Mouse (Mus musculus): ENCODE measurements around the gene Col6a4. TPM values are rescaled to one million over a fixed set of nuclear protein-coding genes. Genes with fewer than 3 reads are reported as not detected.

The Col6a4 gene
- polyA plus RNA-seq, 1 experiment from 2014 or later = 0.25 TPM

GRCm38 (mm10) chr9:106073956-106074355 lies 22.6 kb downstream of the Col6a4 start:
- Histone ChIP-seq H3K9ac (replicated peaks) (no peak overlapping the region), H3K4me1 (replicated peaks) (no peaks in the 10 kb centered on the region), H3K9me3 (no peaks in the 10 kb centered on the region), H3K4me3 (replicated peaks) (no peak overlapping the region), H3K36me3 (no peaks in the 10 kb centered on the region), H3K27me3 (peaks cover 2% of the 10 kb centered on the region), H3K4me2 (no peak overlapping the region), H3K27ac (no peak overlapping the region)
- 75% methylated on average over 4 of the region's 4 CpGs for WGBS
- no peak for ATAC-seq (ENCODE audit: insufficient number of reproducible peaks, insufficient read depth, low FRiP score, low TSS enrichment, low read depth)

GRCm38 (mm10) chr9:106071651-106072050 lies 24.9 kb downstream of the Col6a4 start:
- H3K4me2 ChIP-seq = no peak overlapping the region
- H3K36me3 ChIP-seq = no peaks in the 10 kb centered on the region
- 64% methylated on average over 6 of the region's 6 CpGs for WGBS
- no peak overlapping the region for H3K9ac ChIP-seq (replicated peaks)
- no peak for ATAC-seq (ENCODE audit: insufficient number of reproducible peaks, insufficient read depth, low FRiP score, low TSS enrichment, low read depth)
- H3K9me3 ChIP-seq = no peaks in the 10 kb centered on the region
- no peak overlapping the region for H3K4me3 ChIP-seq (replicated peaks)
- H3K27me3 ChIP-seq = peaks cover 2% of the 10 kb centered on the region
- H3K4me1 ChIP-seq (replicated peaks) = no peaks in the 10 kb centered on the region
- H3K27ac ChIP-seq = no peak overlapping the region

GRCm38 (mm10) chr9:106053446-106053845 lies 43.1 kb downstream of the Col6a4 start:
- Histone ChIP-seq H3K9me3 (no peaks in the 10 kb centered on the region), H3K9ac (replicated peaks) (no peak overlapping the region), H3K4me3 (replicated peaks) (no peak overlapping the region), H3K27me3 (no peaks in the 10 kb centered on the region), H3K4me1 (replicated peaks) (no peaks in the 10 kb centered on the region), H3K27ac (no peak overlapping the region), H3K4me2 (no peak overlapping the region), H3K36me3 (no peaks in the 10 kb centered on the region)
- 95% methylated on average over 4 of the region's 4 CpGs for WGBS
- no peak for ATAC-seq (ENCODE audit: insufficient number of reproducible peaks, insufficient read depth, low FRiP score, low TSS enrichment, low read depth)

GRCm38 (mm10) chr9:106043921-106044503 lies 52.6 kb downstream of the Col6a4 start:
- ATAC-seq (ENCODE audit: insufficient number of reproducible peaks, insufficient read depth, low FRiP score, low TSS enrichment, low read depth) = no peak
- WGBS = 87% methylated on average over 9 of the region's 9 CpGs
- Histone ChIP-seq H3K27me3 (no peaks in the 10 kb centered on the region), H3K4me3 (replicated peaks) (no peak overlapping the region), H3K27ac (no peak overlapping the region), H3K36me3 (no peaks in the 10 kb centered on the region), H3K9me3 (no peaks in the 10 kb centered on the region), H3K4me2 (no peak overlapping the region), H3K4me1 (replicated peaks) (no peaks in the 10 kb centered on the region), H3K9ac (replicated peaks) (no peak overlapping the region)

- no peaks in the 10 kb centered on the region for H3K4me1 ChIP-seq (replicated peaks)
- ATAC-seq (ENCODE audit: insufficient number of reproducible peaks, insufficient read depth, low FRiP score, low TSS enrichment, low read depth) = no peak
- no peaks in the 10 kb centered on the region for H3K27me3 ChIP-seq
- 74% methylated on average over 8 of the region's 8 CpGs for WGBS
- no peak overlapping the region for H3K4me2 ChIP-seq
- H3K4me3 ChIP-seq (replicated peaks) = no peak overlapping the region
- no peaks in the 10 kb centered on the region for H3K9me3 ChIP-seq
- no peaks in the 10 kb centered on the region for H3K36me3 ChIP-seq
- no peak overlapping the region for H3K27ac ChIP-seq
- no peak overlapping the region for H3K9ac ChIP-seq (replicated peaks)
Observed at GRCm38 (mm10) chr9:106039915-106040659, 56.5 kb downstream of the Col6a4 start.

- no peak for ATAC-seq (ENCODE audit: insufficient number of reproducible peaks, insufficient read depth, low FRiP score, low TSS enrichment, low read depth)
Observed at GRCm38 (mm10) chr9:106039276-106039675, 57.3 kb downstream of the Col6a4 start.

GRCm38 (mm10) chr9:106038865-106039264 lies 57.7 kb downstream of the Col6a4 start:
- 0 out of 2 replicates have a peak, but pooled peaks have one; percentile 52 for ATAC-seq (ENCODE audit: insufficient number of reproducible peaks, insufficient read depth, low FRiP score, low TSS enrichment, low read depth)

More at GRCm38 (mm10) chr9:106039276-106039675, 57.3 kb downstream of the Col6a4 start:
- Histone ChIP-seq H3K9ac (replicated peaks) (no peak overlapping the region), H3K9me3 (no peaks in the 10 kb centered on the region), H3K36me3 (no peaks in the 10 kb centered on the region), H3K4me2 (no peak overlapping the region), H3K27me3 (no peaks in the 10 kb centered on the region), H3K4me1 (replicated peaks) (no peaks in the 10 kb centered on the region), H3K27ac (no peak overlapping the region), H3K4me3 (replicated peaks) (no peak overlapping the region)
- WGBS = 69% methylated on average over 1 of the region's 1 CpGs

GRCm38 (mm10) chr9:106015666-106016065 lies 80.9 kb downstream of the Col6a4 start:
- Histone ChIP-seq H3K36me3 (no peaks in the 10 kb centered on the region), H3K27me3 (no peaks in the 10 kb centered on the region), H3K4me3 (replicated peaks) (no peak overlapping the region), H3K27ac (no peak overlapping the region), H3K9ac (replicated peaks) (no peak overlapping the region), H3K9me3 (no peaks in the 10 kb centered on the region), H3K4me1 (replicated peaks) (no peaks in the 10 kb centered on the region), H3K4me2 (no peak overlapping the region)
- WGBS = 92% methylated on average over 3 of the region's 3 CpGs
- ATAC-seq (ENCODE audit: insufficient number of reproducible peaks, insufficient read depth, low FRiP score, low TSS enrichment, low read depth) = no peak

More at GRCm38 (mm10) chr9:106038865-106039264, 57.7 kb downstream of the Col6a4 start:
- Histone ChIP-seq H3K4me3 (replicated peaks) (no peak overlapping the region), H3K27me3 (no peaks in the 10 kb centered on the region), H3K9ac (replicated peaks) (no peak overlapping the region), H3K4me2 (no peak overlapping the region), H3K27ac (no peak overlapping the region), H3K4me1 (replicated peaks) (no peaks in the 10 kb centered on the region), H3K9me3 (no peaks in the 10 kb centered on the region), H3K36me3 (no peaks in the 10 kb centered on the region)
- 11% methylated on average over 4 of the region's 4 CpGs for whole genome bisulfite sequencing

- Histone ChIP-seq H3K36me3 (no peaks in the 10 kb centered on the region), H3K9me3 (no peaks in the 10 kb centered on the region), H3K4me1 (replicated peaks) (no peaks in the 10 kb centered on the region), H3K27me3 (no peaks in the 10 kb centered on the region), H3K9ac (replicated peaks) (no peak overlapping the region), H3K27ac (no peak overlapping the region), H3K4me3 (replicated peaks) (no peak overlapping the region), H3K4me2 (no peak overlapping the region)
- WGBS = 91% methylated on average over 11 of the region's 11 CpGs
- no peak for ATAC-seq (ENCODE audit: insufficient number of reproducible peaks, insufficient read depth, low FRiP score, low TSS enrichment, low read depth)
Observed at GRCm38 (mm10) chr9:106013139-106013538, 83.4 kb downstream of the Col6a4 start.

- H3K9ac ChIP-seq (replicated peaks) = no peak overlapping the region
- no peak overlapping the region for H3K4me3 ChIP-seq (replicated peaks)
- ATAC-seq (ENCODE audit: insufficient number of reproducible peaks, insufficient read depth, low FRiP score, low TSS enrichment, low read depth) = no peak
- H3K4me2 ChIP-seq = no peak overlapping the region
- WGBS = 59% methylated on average over 11 of the region's 11 CpGs
- peaks cover 6% of the 10 kb centered on the region; the same call in 1 of the 2 replicates for H3K27me3 ChIP-seq
- H3K27ac ChIP-seq = no peak overlapping the region
- H3K36me3 ChIP-seq = no peaks in the 10 kb centered on the region
- H3K9me3 ChIP-seq = no peaks in the 10 kb centered on the region
- H3K4me1 ChIP-seq (replicated peaks) = no peaks in the 10 kb centered on the region
Observed at GRCm38 (mm10) chr9:105997955-105998354, 98.6 kb downstream of the Col6a4 start.

- Histone ChIP-seq H3K9me3 (no peaks in the 10 kb centered on the region), H3K4me1 (replicated peaks) (no peaks in the 10 kb centered on the region), H3K9ac (replicated peaks) (no peak overlapping the region), H3K4me2 (no peak overlapping the region), H3K36me3 (no peaks in the 10 kb centered on the region), H3K27me3 (no peaks in the 10 kb centered on the region), H3K27ac (no peak overlapping the region), H3K4me3 (replicated peaks) (no peak overlapping the region)
- ATAC-seq (ENCODE audit: insufficient number of reproducible peaks, insufficient read depth, low FRiP score, low TSS enrichment, low read depth) = no peak
- 76% methylated on average over 6 of the region's 6 CpGs for WGBS
Observed at GRCm38 (mm10) chr9:105992425-105992824, 104.2 kb downstream of the Col6a4 start.

Data from limb, embryonic 12.5 days (tissue).